Mouse (Mus musculus) Muller cell, postnatal 12 days (primary cell): ENCODE measurements around the gene Grsf1.

ENCODE experiments used
- DNase-seq: peaks from one replicate; pipeline ENCODE4 v3.0.0-alpha.2; 2015; ENCODE audit errors: inconsistent ontology term

The Grsf1 gene

DNA sequence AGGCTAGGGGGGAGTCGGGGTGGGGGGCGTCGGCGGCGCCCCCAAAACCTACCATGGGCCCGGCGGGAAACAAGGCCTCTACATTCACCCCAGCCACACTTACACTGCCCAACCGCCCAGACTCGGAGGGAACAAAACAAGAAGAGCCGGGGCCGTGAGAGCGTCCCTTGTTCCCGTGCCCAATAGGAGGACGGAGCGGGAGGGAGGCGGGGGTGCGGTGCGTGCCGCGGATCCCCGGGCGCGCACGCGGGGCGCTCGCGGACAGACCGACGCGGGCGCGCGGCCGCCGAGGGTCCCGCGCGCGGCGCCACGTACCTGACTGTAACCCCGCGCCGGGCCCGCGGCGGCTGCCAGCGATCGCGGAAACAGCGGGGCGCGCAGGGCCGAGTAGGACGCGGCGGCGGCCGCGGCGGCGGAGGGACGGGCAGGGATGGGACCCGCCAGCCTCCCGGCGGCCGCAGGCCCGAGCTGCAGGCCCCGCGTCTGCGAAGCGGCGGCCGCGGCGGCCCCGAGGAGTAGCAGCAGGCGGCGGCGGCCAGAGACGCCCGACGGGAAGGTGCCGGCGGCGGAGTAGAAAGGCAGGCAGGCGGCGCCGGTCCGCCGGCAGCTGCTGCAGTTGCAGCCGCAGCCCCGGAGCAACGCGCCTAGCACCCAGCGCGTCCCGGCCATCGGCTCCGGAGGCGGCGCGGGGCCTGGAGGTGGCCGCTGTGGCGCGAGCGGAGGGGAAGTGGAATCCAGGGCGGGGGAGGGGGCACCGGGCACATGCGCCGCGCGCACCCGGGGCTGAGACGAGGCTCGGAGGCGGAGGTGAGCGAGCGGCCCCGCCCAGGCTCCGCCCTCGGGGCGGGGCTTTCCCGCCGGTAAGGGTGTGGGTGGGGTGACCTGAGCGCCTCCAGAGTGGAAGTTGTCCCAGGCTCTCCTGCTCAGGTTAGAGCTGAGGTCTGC, at the start of gene Grsf1:
TSS of gene Grsf1 (minus strand) at position 729 of the 945 bp plus-strand sequence.
- DNase-seq: peak; percentile 96

- no peak for DNase-seq
These were observed 48.1 kb upstream of the Grsf1 start for GRCm38 (mm10) chr5:88724030-88724429.

GRCm38 (mm10) chr5:88722213-88722600, 46.2 kb upstream of the Grsf1 start:
- no peak for DNase-seq

GRCm38 (mm10) chr5:88721565-88722212, 45.7 kb upstream of the Grsf1 start:
- peak; percentile 78 for DNase-seq

GRCm38 (mm10) chr5:88721003-88721475, 45.1 kb upstream of the Grsf1 start:
- no peak for DNase-seq

GRCm38 (mm10) chr5:88720116-88721002, 44.4 kb upstream of the Grsf1 start, which contains the start of gene Mob1b:
Mob1b (plus strand) TSS chr5:88720855.
- DNase-seq: peak; percentile 98

GRCm38 (mm10) chr5:88716983-88717382, 41.0 kb upstream of the Grsf1 start:
- no peak for DNase-seq

DNA sequence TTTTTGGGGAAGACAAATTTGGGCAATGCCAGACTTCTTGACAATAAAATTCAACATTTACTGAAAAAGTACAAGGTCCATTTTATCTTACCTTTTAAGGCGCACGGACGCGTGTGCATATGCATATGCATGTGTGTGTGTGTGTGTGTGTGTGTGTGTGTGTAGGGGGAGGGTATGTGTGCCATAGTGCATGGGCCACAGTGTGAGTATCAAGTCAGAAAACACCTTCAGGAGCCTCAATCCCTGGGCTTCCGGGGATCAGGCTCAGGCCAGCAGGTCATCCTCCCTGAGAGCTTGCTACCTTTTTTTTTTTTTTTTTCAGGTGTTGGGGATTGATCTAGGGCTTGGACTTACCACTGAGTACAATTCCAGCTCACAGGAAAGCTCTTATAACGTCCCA, 36.4 kb upstream of the Grsf1 start:
- no peak for DNase-seq

DNA sequence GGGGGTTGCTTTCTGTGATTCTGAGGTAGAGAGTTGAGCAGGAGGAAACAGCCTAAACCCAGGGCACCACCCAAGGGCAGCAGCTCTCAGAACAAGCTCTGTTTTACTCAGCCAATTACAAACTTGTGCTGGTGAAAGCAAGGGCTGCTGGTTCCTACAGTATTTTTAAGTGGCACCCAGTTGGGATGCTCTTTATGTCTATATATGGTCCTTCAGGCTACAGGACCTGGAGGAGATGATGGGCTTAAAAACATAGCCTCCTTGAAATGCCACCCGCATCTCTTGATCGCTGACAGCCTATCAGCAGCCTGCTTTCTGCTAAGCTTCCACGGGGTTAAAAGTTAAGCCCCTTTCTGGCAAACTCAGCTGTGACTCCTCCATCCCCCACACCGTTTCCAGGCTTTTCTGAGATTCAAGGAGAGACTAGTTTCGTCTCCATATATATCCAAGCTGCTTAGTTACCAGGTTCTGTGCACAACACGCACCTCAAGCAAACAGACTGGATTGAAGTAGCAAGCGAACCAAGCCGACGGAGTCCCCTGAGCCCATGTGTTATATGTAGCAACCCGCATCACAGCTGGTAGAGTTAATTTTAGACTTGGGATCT, 35.8 kb upstream of the Grsf1 start:
- DNase-seq: no peak

- DNase-seq: no peak
These were observed 35.2 kb upstream of the Grsf1 start for GRCm38 (mm10) chr5:88711128-88711527.

DNA sequence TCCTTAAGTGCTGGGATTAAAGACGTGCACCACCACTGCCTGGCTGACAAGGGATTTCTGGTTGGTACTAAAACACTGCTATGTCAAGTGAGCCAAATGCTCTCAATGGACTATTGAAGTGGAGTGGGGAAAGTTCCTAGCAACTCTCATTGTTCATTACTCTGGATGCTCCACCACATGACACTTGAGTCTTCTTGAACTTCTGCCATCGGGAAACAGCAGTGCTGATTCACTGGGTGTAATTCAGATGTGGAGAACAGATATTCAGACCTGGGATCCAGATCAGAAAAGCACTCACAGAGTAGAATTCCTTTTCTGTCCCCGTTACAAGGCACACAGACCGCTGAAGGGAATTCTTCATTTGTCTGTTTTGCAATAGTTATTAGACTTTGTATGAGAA, 27.6 kb upstream of the Grsf1 start:
- DNase-seq: peak; percentile 84

DNA sequence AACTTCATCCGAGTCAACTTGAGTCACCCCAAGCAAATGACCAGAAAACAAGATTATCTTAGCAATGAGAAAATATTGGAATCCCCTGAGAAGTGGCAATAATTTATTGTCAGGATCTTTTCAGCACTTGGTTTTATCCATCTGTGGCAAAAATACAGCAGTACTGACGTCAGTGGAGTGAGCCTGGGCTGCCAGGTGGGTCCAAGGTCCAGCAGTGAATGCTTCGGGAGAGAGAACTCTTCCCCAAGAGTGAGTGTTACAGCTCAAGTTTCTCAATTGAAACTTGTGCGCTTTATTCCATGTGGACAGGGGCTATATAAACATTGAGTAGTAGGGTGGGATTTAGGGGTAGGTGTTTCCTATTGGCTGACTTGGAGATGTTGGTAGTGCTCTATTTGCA, 26.1 kb upstream of the Grsf1 start:
- no peak for DNase-seq

GRCm38 (mm10) chr5:88699251-88699913, 23.4 kb upstream of the Grsf1 start:
- no peak for DNase-seq

DNA sequence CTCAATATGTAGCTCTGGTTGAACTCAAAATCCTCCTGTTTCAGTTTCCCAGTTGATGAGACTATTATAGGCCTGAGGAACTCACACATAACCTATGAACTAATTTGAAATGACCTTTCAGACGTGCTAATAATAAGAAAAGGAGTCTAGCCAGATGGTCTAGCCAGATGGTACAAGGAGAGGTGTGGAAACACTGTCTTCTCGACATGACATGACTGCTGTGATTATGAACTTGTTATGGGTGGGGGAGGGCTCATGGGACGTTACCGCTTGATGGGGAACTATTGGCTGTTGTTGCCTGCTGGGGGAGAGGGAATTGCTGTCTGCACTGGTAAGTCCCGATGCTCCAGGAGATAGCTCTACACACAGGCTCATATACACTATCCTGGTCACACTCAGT, 21.3 kb upstream of the Grsf1 start:
- no peak for DNase-seq

DNA sequence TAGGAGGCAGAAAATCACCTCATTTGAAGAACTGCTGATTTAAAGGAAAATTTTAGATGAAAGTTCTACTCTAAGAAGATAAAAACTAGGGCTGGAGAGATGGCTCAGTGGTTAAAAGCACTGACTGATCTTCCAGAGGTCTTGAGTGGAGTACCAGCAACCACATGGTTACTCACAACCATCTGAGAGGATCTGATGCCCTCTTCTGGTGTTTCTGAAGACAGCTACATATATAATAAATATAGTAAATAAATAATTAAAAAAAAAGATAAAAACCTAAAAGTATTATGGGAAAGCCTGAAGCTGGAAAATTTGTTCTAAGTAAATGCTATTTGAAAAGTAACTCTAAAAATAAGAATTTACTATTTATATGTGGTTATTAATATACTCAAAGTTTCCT, 17.1 kb upstream of the Grsf1 start:
- DNase-seq: no peak

DNA sequence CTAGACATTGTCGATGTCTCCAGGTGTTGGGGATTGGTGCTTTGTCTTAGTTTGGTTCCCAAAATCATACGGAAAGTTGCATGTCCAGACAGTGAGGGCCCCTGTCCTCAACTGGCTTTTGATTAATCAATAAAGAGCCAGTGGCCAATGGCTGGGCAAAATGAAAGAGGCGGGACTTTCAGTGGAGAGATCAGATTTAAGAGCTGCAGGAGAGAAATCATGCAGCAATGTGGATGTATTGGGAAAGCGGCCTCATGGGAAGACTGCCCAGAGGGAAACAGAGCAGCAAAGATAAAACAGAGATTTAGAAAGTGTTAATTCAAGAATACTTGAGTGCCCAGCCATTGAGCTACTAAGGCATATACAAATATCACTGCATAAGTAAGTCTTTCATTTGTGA, 16.6 kb upstream of the Grsf1 start:
- DNase-seq: no peak

- no peak for DNase-seq
These were observed 15.6 kb upstream of the Grsf1 start for GRCm38 (mm10) chr5:88691506-88692095.

GRCm38 (mm10) chr5:88690681-88691505, 14.9 kb upstream of the Grsf1 start:
- DNase-seq: no peak

DNA sequence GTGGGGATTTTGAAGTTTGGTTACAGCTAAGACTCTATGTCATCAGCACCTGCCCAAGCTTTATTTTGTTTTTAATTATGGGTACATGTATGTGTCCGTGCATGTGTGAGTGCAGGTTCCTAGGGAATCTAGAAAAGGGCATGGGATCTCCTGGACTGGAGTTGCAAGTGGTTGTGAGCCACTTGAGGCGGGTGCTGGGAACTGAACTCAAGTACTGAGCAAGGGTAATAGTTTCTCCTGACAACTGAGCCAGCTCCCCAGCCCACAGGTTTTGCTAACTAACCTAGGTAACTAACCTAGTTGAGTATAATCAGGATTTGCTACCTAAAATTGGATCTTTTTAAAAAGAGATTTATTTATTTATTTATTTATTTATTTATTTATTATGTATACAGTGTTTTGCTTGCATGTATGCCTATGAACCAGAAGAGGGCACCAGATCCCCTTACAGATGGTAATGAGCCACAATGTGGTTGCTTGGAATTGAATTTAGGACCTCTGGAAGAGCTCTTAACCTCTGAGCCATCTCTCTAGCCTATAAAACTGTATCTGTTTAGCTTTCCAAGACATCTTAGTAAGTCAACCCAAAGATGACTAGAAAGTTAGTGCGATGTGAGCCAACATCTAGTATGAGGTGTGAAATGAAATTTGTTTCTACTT, 13.4 kb upstream of the Grsf1 start:
- DNase-seq: peak; percentile 41
